Mouse (Mus musculus): Measurements from ENCODE around the gene Wdr46.

DNA sequence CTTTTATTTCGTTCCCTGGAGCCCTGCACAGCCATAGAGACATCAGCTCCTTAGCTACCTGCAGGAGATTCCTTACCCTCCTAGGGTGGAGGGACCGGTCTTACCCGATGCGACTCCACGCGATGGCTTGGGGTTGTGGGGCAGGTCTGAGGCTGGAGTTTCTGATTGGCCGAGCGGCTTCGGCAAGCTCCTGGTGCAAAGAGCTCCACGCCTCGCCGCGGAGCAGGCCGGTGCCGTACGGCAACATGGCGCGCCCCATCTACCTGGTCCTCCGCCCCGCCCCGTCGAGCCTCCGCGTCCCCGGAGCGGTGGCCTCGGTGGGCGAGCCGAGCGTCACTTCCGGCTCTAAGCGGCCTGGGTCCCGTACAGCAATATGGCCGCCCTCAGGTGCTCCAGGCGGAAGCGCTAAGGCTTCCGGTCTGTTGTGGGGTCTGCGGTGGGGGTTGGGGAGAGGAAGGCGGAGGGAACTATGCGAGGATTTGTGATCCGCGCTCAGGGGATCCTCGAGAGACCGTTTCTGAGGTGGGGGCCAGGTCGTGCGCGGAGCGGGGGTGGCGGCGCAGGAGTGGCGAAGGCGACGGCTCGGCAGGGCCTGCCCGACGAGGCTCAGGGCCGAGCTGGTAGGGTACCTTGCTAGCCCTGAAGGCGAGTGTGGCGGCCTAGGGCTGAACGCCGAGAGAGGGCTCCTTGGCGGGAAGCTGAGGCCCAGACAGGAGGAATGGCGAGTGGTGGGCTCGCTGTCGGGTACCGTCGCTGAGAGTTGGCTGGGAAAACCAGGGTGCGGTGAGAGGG lies 31.2 kb upstream of the Wdr46 start, which contains the start of gene Daxx:
- TF ChIP-seq CTCF (IDR thresholded peaks at IDR 0.05; ENCODE audit: control insufficient read depth, insufficient read depth, insufficient read length) (no peak), USF1 (IDR thresholded peaks at IDR 0.05; ENCODE audit: low read depth) (no peak), MYOG (IDR thresholded peaks at IDR 0.05; ENCODE audit: control insufficient read depth, extremely low read depth, insufficient read length) (no peak)
